8 mouse cellular contexts compared by ENCODE assay signal in genomic region chr2:122349136-122349785, GRCm38 (mm10). TPM values are rescaled to one million over a fixed set of nuclear protein-coding genes. Genes with fewer than 3 reads are reported as not detected.
DNase-seq lines count a peak whose midpoint lies in the region; ATAC-seq lines count a peak whose summit lies in the region.

No protein-coding gene starts in this region.

- 17% methylated on average over 14 of the region's 14 CpGs for WGBS in liver, embryonic 12.5 days (ENCODE audit: insufficient replicate concordance)

- H3K27ac ChIP-seq in liver, embryonic 12.5 days = peak overlapping the region; percentile 88

- H3K4me1 ChIP-seq in liver, embryonic 12.5 days = peaks cover 30% of the 10 kb centered on the region

- peak overlapping the region; percentile 79 for H3K9ac ChIP-seq in liver, embryonic 12.5 days

- H3K9me3 ChIP-seq in liver, embryonic 12.5 days (replicated peaks) = no peaks in the 10 kb centered on the region

- peak overlapping the region; percentile 73 for H3K4me3 ChIP-seq in liver, embryonic 12.5 days

- H3K4me2 ChIP-seq in liver, embryonic 12.5 days = peak overlapping the region; percentile 95

- peak; percentile 7 for ATAC-seq in CD4-positive, CD25-positive, alpha-beta regulatory T cell, adult 4 months
- ATAC-seq in granulocyte monocyte progenitor cell, adult 5-6 weeks (replicated peaks; ENCODE audit: poor library complexity, severe bottlenecking) = peak; percentile 5
- ATAC-seq in liver, embryonic 12.5 days = peak; percentile 68

- DNase-seq in kidney, adult 11 months = peak; percentile 30
- DNase-seq in kidney, adult 8-10 months = no peak
- peak; percentile 76 for DNase-seq in cerebellum, adult 9-11 months
- peak; percentile 37 to 74 for DNase-seq in spleen, postnatal 4 days (ENCODE audit: low spot score in 2 of 2)
- no peak for DNase-seq in right cerebral cortex, postnatal 14 days

- H3K36me3 ChIP-seq in liver, embryonic 12.5 days = peaks cover 15% of the 10 kb centered on the region

- peaks cover 13% of the 10 kb centered on the region; the same call in 1 of the 2 replicates for H3K27me3 ChIP-seq in liver, embryonic 12.5 days (replicated peaks)

RNA-seq across cellular contexts. Expression of gene Shf, which starts 19.7 kb away (rescaled TPM):
- under 1 TPM in 1 of 2 experiments, not detected in 1; 0.42 TPM for polyA plus RNA-seq in CD4-positive, CD25-positive, alpha-beta regulatory T cell, adult 4 months (2017; shearing (Covaris generic))
- total RNA-seq in granulocyte monocyte progenitor cell, adult 5-6 weeks (2014; fragmentation: Nextera tagmentation) = 2.0 and 6.4 TPM in 2 replicates
- total RNA-seq in granulocyte monocyte progenitor cell, adult 5-6 weeks (2017) = 1.9 and 3.8 TPM in 2 replicates
- 2.0 TPM in 2 replicates for polyA plus RNA-seq in liver, embryonic 12.5 days (2016; fragmentation: Nextera tagmentation; extraction: Ambion mirVana)

RNA-seq across cellular contexts. Expression of gene Duox1, which starts 33.8 kb away (rescaled TPM):
- not detected for polyA plus RNA-seq in CD4-positive, CD25-positive, alpha-beta regulatory T cell, adult 4 months (2017; shearing (Covaris generic))
- total RNA-seq in granulocyte monocyte progenitor cell, adult 5-6 weeks (2014; fragmentation: Nextera tagmentation) = not detected in 2 replicates
- total RNA-seq in granulocyte monocyte progenitor cell, adult 5-6 weeks (2017) = not detected in 2 replicates
- not detected in 2 replicates for polyA plus RNA-seq in liver, embryonic 12.5 days (2016; fragmentation: Nextera tagmentation; extraction: Ambion mirVana)

RNA-seq across cellular contexts. Expression of gene Duoxa1, which starts 35.7 kb away (rescaled TPM):
- not detected for polyA plus RNA-seq in CD4-positive, CD25-positive, alpha-beta regulatory T cell, adult 4 months (2017; shearing (Covaris generic))
- not detected in 2 replicates for total RNA-seq in granulocyte monocyte progenitor cell, adult 5-6 weeks (2014; fragmentation: Nextera tagmentation)
- total RNA-seq in granulocyte monocyte progenitor cell, adult 5-6 weeks (2017) = 0.10 TPM in 1 of 2 replicates, not detected in the other
- not detected in 2 replicates for polyA plus RNA-seq in liver, embryonic 12.5 days (2016; fragmentation: Nextera tagmentation; extraction: Ambion mirVana)

RNA-seq across cellular contexts. Expression of gene Duoxa2, which starts 50.6 kb away (rescaled TPM):
- polyA plus RNA-seq in CD4-positive, CD25-positive, alpha-beta regulatory T cell, adult 4 months (2017; shearing (Covaris generic)) = not detected
- not detected in 2 replicates for total RNA-seq in granulocyte monocyte progenitor cell, adult 5-6 weeks (2014; fragmentation: Nextera tagmentation)
- total RNA-seq in granulocyte monocyte progenitor cell, adult 5-6 weeks (2017) = not detected in 2 replicates
- not detected in 2 replicates for polyA plus RNA-seq in liver, embryonic 12.5 days (2016; fragmentation: Nextera tagmentation; extraction: Ambion mirVana)

RNA-seq across cellular contexts. Expression of gene Duox2, which starts 51.0 kb away (rescaled TPM):
- polyA plus RNA-seq in CD4-positive, CD25-positive, alpha-beta regulatory T cell, adult 4 months (2017; shearing (Covaris generic)) = not detected
- not detected in 2 replicates for total RNA-seq in granulocyte monocyte progenitor cell, adult 5-6 weeks (2014; fragmentation: Nextera tagmentation)
- not detected in 2 replicates for total RNA-seq in granulocyte monocyte progenitor cell, adult 5-6 weeks (2017)
- polyA plus RNA-seq in liver, embryonic 12.5 days (2016; fragmentation: Nextera tagmentation; extraction: Ambion mirVana) = not detected in 2 replicates

Comparison
In these comparisons a context has a peak if more than half of its experiments do, and no peak if none do; other contexts are left out.
1. DNase-seq: peak in kidney, adult 11 months (single experiment), cerebellum, adult 9-11 months (single experiment) and spleen, postnatal 4 days (2 of 2); none in kidney, adult 8-10 months (0 of 2) and right cerebral cortex, postnatal 14 days (single experiment).
2. ATAC-seq: peak in every context shown above with its lines; median percentile 68 in liver, embryonic 12.5 days; 7 in CD4-positive, CD25-positive, alpha-beta regulatory T cell, adult 4 months; 5 in granulocyte monocyte progenitor cell, adult 5-6 weeks.